Mouse (Mus musculus): Measurements from ENCODE around the gene Alkbh6.

DNA sequence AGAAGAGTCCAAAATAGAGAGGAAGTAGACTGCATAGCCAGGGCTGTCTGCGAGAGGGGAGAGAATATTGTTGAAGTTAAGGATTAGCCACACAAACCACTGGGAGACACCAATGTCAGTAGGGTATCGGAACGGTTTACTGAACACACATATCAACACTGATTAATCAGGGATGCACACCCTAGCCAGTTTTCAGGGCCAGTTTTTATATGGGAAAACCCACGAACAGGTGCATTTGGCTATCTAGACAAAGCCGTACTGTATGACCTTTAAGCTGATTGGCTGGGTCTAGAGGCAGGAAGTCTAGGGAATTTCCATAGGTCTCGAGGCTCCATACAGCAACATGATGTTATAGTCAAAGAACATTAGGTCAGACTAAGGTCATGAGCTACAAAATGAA lies 14.3 kb downstream of the Alkbh6 start:
- TF ChIP-seq POLR2A (IDR thresholded peaks at IDR 0.05; ENCODE audit: borderline replicate concordance, extremely low read depth, low read depth, low read length) = no peak
- TF ChIP-seq CTCF (IDR thresholded peaks at IDR 0.05; ENCODE audit: insufficient read depth, low read length) = no peak
